Mouse (Mus musculus) left cerebral cortex, adult 8-10 months (tissue): ENCODE data around the gene Gpr137c. TPM values are rescaled to one million over a fixed set of nuclear protein-coding genes. Genes with fewer than 3 reads are reported as not detected.

Experiments used
- DNase-seq, 2 experiments: peaks; one replicate each; pipeline ENCODE4 v3.0.0; 2022; ENCODE audit warnings: low spot score in 2 of 2
- total RNA-seq, 4 experiments: library from RNA; stranded (reverse); gene quantifications; 2 replicates each; pipeline ENCODE4 v1.2.4; 2022

Gene Gpr137c
- total RNA-seq = 10 to 100 TPM; 30.6 to 37.4 (median 33.5) TPM

DNA sequence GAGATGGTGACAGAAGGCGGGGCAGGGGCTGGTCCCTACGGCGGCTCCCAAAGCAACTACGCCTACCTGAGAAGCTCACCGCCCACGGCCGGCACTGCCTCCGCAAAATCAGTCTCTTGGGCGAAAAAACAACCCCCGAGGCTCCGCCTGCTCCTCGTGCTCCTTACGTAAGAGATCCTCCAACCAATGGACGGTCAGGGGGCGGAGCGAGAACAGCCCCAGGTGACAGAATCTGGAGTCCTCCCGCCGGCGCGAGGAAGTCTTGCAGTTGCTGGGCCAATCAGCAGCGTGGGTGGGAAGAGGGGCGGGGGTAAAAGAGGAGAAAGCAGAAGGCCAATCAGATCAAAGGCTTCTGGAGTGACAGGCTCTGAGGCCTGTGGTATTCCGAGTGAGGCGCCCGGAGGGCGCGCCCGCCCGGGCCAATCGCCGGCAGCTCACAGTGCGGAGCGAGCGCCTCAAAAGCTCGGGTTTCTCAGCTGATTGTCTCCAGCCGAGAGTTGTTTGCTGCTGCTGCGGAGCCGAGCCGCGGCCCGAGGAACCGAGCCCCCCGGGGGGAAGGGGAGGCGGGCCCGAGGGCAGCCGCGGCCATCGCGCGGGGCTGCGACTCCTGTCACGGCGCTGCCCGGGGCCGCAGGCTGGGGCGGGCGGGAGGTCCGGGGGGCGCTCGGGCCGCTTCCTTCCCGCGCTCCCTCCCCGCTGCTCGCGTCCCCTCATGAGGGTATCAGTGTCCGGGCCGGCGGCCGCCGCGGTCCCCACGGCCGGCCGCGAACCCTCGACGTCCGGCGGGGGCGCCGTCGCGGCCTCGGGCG, at the start of gene Gpr137c:
Gene Gpr137c, plus strand, starts transcription at position 437 of the 809 bp plus-strand sequence.
- DNase-seq = peak; percentile 91 to 99

DNA sequence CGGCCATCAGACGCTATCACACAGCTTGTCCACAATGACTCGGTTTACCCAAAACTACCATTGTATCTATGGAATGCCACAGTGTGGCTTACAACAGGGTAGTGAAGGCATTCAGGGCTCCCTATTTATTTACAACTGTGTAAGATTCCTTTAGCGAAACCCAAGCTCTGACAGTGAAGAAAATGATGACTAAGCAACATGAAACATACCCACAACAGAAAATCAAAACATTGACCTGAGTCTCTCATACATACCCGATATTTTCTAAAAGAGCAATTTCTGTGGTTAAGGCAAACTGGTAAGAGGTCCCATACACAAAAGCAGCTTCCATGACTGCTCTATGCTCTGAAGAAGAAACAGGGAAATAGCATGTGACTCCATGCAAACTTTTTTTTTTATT, 47.3 kb upstream of the Gpr137c start:
- no peak for DNase-seq

DNA sequence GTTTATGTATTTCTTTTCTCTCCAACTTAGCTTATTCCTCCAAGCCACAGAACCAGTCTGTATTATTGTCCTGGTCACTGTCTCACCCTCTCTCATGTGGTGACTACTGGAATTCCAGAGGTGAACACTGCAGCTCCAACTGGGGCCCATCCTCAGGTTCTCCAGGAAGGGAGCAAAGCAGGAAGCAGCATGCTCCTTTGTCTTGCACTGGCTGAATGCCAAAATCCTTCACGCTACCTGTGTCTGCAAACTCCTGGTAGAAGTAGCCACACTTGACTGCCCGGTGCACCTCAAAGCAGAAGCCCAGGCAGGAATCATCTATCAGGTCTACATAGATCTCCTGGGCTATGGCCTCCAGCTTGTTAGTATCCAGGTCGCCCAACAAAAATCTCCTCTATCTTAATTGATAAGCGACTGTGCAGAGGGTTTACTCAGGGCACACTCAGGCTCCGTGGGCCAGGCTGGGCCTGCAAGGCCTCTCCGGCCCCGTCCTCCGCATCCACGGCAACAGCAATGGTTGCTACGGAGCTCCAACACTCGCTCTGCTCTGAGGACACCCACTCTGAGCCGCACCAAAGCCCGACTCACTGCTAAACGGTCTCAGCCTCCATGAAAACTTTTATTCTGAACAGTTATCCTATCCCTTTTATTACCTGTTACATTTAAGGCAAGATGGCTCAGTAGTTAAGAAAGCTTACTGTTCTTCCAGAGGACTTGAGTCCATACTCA, 44.3 kb upstream of the Gpr137c start:
- no peak for DNase-seq

DNA sequence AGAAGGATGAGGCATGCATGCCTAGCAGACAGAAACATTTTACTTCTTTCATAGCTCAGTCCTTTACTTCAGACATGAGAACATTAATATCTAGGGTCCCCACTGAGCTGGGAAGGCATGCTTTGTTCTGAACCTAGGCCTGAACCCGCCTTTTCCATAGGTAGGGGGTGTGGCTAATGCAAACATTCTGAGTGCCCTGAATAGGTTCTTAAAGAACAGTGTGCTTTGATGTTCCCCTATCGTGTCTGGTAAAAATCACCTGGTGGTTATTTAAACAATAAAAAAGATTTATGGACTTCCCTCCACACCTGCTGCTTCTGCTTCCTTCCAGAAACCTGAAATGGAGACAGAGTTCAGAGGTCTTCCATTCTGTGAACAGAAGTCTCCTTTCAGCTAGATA, 40.3 kb upstream of the Gpr137c start:
- no peak for DNase-seq

DNA sequence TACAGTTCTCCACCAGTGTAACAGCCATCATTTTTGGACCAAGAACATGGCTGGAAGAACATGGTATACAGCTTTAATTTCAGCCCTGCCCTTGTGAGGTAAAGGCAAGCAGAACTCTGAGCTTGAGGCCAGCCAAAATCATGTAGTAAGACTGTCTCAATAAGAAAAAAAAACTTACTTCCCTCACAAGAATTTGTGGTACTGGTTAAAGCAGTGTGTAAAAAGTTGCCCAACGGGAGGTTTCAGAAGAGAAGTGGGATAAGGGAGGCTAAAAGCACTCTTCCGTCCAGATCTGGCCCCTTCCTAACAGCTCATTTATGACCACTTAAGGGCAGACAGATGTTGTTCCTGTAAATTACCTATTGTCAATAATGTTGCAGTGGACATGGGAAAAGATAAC, 39.9 kb upstream of the Gpr137c start:
- DNase-seq = no peak

DNA sequence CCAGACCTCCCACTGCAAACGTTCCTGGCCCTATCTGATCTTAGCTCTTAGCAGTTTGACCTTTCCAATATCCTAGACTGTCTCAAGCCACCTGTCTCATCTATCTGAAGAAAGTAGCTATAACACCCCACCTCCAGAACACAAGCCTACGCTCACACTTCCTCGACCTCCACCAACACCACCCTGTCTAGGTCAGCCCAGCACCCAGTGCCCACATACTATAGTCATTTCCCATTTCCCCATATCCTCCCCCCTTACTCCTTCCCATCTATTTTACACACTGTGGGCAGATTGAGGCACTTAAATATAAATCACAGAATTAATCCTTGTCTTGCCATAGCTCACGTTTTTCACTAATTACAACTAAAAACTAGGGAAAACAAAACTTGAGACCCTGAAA, 37.9 kb upstream of the Gpr137c start:
- DNase-seq = no peak

DNA sequence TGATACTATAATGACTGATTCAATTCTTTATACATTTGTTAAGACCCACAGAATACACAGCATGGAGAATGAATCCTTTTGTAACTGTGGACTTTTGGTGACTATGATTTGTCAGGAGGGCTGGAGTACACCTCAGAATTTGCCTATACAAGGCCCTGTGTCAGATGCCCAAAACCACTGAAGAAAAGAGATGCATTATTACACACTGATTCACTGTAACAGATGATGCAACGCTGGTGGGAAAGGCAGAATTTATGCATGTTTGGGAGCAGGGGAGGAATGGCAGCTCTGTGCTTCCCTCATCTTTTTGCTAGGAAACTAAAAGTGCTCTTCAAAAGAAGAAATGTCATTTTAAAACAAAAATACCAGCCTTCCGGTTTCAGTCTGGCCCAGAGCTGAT, 28.5 kb upstream of the Gpr137c start:
- no peak for DNase-seq

DNA sequence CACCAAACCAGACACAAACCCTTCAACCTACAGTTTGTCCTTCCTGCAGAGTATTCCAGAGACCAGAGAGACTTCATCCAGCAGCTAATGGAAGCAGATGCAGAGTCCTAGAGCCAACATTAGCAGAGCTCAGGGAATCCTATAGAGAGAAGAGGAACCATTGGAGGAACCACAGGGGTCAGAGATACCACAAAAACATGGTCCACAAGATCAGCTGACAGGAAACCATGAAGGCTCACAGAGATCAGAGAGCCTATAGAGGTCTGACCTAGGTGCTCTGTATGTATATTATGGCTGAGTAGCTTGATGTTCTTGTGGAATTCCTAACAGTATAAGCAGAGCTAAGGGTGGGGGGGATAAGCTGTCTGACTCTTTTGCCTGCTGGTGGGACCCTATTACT, 18.9 kb upstream of the Gpr137c start:
- DNase-seq = no peak

DNA sequence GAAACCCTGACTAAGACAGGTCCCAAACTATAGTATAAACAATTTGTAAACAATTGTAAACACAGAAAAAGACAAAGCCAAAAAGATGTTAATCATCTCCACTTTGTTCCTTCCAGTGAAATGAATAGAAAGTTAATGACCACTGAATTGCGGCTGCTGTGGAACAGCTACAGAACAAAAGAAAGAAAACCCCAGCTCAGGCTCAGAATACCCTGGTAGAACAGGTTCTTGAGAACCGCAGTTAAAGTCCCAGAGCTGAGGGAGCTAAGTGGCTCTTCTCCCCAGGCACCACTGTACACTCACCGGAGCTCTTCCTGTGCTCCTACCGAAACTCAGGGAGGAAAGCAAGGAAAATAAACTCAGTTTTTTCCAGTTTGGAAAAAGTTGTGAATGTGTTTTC, 8.8 kb upstream of the Gpr137c start:
- no peak for DNase-seq

DNA sequence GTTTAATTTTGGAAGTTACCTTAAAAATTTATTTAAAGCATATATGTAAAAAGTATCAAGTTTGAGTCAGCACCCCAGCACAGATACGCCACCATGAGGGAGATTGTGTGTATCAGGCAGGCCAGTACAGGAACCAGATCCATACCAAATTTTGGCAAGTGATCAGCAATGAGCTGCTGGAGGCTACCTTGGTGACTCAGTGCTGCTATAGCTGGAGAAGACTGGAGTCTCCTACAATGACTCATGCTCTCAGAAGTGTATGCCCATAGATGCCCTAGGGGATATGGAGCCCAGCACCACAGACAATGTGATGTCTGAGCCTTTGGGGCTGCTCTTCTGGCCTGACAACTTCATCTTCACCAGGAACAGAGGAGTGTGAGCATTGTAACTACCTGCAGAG, 8.1 kb upstream of the Gpr137c start:
- DNase-seq = no peak

DNA sequence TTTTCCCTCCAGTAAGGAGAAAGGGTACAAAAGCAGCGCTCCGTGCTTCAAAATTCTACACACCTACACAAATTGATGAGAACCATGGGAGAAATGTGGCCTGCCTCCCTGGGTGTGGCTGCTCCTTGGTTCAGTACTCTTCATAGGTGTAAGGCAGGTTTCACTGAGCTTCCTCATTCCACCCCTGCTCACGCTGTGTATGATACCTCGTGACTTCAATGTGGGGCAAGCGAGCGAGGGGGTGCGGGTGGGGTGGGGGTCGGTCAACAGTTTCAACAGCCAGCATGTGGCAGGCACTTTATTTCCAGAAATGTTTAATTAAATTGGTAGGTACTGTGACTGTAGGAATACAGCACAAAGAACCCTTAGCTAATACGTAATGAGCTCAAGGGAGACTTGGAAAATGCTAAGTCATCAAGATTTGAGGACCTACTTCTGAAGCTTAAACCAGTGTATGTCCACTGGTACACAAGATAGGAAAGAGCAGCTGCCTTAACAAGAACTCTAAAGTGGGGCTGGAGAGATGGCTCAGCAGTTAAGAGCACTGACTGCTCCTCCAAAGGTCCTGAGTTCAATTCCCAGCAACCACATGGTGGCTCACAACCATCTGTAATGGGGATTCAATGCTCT, 2.7 kb upstream of the Gpr137c start:
- no peak for DNase-seq

DNA sequence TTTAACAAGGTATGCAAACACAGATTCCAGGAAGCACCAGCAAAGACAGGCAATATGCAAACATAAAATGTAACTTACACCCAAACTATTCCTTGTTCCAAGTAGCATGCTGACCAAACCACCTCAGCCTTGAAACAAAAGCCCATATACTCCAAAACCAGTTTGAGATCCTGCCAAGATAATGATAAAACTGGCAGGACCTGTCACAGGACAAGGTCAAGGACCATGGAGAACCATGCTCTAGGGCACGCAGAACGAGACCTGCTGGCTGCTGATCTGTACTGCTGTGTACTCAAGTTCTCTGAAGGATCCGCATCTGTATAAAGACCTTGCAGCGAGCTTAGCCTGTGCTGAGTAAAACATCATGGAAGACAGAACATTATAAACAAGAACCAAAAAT, 1.8 kb upstream of the Gpr137c start:
- peak in 1 of 2 experiments; percentile 14 for DNase-seq

DNA sequence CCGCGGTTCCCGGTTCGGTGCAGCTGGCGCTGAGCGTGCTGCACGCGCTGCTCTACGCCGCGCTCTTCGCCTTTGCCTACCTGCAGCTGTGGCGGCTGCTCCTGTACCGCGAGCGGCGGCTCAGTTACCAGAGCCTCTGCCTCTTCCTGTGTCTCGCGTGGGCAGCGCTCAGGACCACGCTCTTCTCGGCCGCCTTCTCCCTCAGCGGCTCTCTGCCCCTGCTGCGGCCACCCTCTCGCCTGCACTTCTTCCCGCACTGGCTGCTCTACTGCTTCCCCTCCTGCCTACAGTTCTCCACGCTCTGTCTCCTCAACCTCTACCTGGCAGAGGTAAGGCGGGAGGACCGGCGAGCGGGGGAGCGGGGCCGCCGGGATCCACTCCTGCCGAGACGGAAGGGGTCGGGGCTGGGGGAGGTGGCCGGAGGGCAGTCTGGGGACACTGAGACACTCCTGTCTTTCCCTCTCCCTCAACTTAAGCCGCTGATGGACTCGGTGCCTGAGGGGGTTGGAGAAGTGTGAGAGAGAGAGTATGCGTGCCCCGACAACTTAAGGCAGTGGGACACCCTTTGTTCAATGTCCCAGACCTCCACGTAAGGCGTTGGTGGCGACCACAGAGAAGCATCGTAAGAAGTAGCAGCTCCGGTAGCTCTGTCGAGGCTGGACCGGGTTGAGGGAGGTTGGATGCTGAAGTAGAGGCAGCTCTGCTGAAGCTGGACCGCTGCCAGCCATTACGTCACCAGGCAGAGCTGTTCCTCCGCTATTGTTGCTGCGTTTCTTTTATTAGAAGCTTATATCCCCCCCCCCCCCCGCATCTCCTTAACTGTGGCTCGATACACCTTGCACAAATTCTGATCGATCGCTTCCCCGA, 806 bp downstream of the Gpr137c start, which contains the start of gene Txndc16:
Gene Txndc16, minus strand, starts transcription at position 239 of the 867 bp plus-strand sequence.
- DNase-seq = peak; percentile 72 to 77

DNA sequence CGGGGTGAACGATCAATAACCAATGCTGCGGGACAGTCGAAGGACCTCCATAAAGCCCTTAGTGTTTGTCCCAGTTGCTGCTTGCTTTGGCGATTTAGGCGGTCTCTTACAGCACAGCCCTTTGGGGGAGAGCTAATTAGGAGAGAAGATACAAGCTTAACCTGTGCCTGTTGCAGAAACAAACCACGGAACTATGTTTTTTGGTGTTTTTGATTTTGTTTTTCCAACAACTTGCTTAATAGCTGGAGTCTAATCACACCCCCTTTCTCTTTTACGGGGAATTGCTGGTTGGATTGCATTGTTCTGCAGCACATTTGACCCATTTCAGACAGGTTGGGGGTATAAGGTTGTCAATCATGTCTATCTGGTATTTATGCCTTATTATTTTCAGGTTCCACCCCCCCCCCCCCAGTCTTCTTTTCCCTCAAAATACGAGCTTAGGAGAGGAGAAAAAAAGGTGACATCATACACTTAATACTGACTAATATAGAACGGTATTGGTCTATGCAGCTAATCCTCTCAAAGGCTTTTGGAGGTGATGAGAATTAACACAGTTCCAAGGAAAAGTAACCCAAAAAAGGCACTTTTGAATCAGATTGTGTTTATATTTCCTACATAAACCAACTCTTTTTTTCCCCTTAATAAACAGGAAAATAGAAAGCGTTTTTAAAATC, 1.6 kb downstream of the Gpr137c start:
- DNase-seq = no peak

DNA sequence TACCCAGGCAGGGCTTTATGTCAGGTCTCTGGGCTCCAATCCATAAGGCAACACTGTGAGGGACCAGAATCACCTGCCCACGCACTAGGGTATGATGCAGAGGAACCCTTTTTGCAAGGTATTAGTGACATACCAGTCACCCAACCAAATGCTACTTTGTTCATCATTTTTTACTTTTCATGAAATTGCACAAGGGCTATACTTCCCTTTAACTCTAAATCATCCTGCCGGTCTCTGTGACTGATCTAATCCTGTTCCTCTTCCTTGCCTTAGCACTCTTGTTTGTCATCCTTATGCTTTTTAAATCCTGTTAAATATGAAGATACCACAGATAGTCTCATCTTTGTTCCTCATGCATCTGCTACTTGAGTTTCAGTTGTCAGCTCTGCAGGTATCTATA, 19.5 kb downstream of the Gpr137c start:
- no peak for DNase-seq

DNA sequence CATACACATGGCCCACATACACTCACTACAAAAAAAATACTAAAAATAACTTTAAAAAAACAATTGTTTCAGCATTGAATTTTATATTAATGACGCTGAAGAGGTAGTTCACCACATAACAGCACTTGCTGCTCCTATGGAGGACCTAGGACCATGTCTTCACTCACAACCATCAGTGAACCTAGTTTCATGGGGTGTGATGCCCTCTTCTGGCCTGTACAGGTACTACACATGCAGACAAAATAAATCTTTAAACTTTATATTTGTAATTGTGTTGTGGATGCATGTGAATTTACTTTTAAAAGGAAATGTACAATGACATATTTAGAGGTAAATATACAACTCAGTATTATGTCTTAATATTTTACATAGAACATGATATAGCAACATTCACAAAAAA, 22.1 kb downstream of the Gpr137c start:
- no peak for DNase-seq

DNA sequence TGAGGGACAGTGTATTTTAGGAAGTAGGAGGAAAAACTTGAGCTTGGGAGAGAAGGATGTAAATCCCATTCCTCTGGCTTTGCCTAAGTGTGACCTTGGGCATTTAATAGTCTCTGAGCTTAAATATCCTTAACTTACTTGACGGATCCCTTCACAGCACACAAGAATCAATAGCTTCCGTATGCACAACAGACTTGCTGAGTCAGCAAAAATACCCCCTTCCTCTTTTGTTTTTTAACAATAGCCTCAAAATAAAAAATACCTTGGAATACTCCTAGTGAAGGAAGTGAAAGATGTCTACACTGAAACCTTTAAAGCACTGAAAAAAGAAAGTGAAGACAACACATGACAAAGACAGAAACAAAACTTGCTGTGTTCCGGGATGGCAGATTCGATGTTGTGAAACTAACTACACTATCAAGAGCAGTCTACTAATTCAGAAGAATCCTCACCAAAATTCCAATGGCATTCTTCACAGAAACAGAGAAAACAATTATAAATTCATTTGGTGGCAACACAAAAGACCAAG, 32.1 kb downstream of the Gpr137c start:
- DNase-seq = no peak

DNA sequence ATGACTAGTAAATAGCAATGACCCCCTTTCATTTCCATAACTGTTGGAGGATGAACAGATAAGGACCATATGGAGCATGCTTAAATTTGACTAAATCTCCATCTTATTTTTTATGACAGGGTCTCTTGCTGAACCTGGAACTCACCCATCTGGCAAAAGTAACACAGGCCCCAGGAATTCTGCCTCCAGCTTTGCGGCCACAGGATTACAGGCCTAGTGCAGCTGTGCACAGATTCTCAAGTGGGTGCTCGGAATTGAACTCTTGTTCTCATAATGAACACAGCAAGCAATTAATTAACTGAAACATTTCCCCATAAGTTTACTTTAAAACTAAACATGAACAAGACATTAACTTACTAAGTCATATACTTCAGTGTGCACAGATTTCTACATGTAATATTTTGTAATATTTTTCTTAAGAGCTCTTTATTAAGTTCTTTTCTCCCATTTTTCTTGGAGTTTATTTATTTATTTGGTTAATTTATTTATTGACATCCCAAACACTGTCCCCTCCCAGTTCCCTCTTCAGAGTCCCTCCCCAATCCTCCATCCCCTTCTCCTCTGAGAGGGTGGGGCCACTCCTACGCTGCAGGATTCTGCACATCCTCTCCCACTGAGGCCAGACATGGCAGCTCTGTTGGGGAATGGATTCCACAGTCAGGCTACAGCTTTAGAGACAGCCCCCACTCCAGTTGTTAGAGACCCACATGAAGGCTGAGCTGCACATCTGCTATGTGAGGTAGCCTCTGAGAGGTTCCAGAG, 44.5 kb downstream of the Gpr137c start:
- no peak for DNase-seq

DNA sequence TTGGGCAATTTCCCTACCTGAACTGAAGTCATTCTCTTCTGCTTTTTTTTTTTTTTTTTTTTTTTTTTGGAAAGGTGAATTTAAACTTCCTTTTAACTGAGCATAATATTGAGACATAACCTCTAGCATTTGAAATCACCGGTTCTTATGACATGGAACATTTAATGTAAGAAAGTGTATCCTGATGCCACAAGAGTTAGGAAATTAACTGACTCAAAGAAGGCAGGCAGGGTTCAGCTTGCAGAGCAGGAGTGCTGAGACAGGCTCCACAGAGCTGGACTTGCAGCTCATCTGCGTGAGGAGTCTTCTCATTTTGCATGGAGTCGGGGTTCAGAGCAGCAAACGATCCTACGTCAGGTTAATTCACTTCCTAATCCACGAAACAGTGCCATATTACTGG, 56.3 kb downstream of the Gpr137c start:
- DNase-seq = no peak

DNA sequence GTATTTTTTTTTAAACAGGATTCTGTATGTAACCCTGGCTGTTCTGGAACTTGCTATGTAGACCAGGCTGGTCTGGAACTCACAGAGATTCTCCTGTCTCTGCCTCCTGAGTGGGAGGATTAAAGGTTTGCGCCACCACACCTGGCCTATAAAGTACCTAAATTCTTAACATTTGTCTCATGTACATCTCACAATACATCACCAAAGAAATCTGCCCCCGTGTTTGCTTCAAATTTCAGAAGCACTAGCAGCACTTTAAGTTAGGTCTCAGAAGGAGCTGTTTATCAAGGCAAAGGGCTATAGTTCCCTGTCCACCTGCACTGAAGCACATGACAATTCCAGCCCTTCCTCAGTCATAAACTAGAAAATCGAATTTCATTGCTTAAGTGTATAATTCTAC, 62.5 kb downstream of the Gpr137c start:
- DNase-seq = no peak
